Mouse (Mus musculus) bone marrow macrophage, adult 2 months (primary cell): ENCODE data around the gene Rhob.

Source experiments
- CTCF ChIP-seq: IDR thresholded peaks from 2 replicates; pipeline ENCODE4 v1.5.1; 2012; ENCODE audit warnings: low read depth, mild to moderate bottlenecking, low read length, moderate library complexity
- POLR2A ChIP-seq: IDR thresholded peaks from 2 replicates; pipeline ENCODE4 v1.6.1; 2012; ENCODE audit warnings: mild to moderate bottlenecking, low read depth, low read length, borderline replicate concordance

- no peak for TF ChIP-seq POLR2A
- no peak for TF ChIP-seq CTCF
Observed at GRCm38 (mm10) chr12:8474836-8475387, 24.9 kb downstream of the Rhob start.
